In genomic region chr3:59185662-59186061, GRCm38 (mm10) we compare ENCODE assay signal across 19 mouse cellular contexts. TPM values are rescaled to one million over a fixed set of nuclear protein-coding genes. Genes with fewer than 3 reads are reported as not detected.
"Had no signal": no experiment of that assay in that cellular context is flagged by ENCODE, and none has a peak within 500 bp of the region (broad histone marks: within the 10 kb centered on the region; RNA-seq: fewer than 3 reads in every experiment).

No protein-coding gene starts in this region.

- DNase-seq: retina, postnatal 1 day; right cerebral cortex, adult 18-20 months; right cerebral cortex, postnatal 14 days; right cerebral cortex, postnatal 25 days; right cerebral cortex, postnatal 4 days; spleen, adult 18-20 months; thymus, adult 18-20 months; thymus, adult 2 months; thymus, postnatal 14 days; thymus, postnatal 25 days; thymus, postnatal 36 days; thymus, postnatal 4 days had no signal

- H3K4me1 ChIP-seq: neural tube, embryonic 15.5 days; stomach, embryonic 15.5 days had no signal

- H3K9ac ChIP-seq: neural tube, embryonic 15.5 days; stomach, embryonic 15.5 days had no signal

- H3K4me3 ChIP-seq: neural tube, embryonic 15.5 days; stomach, embryonic 15.5 days had no signal

- H3K27me3 ChIP-seq: neural tube, embryonic 15.5 days; stomach, embryonic 15.5 days had no signal

- H3K36me3 ChIP-seq: neural tube, embryonic 15.5 days; stomach, embryonic 15.5 days had no signal

- H3K4me2 ChIP-seq: neural tube, embryonic 15.5 days; stomach, embryonic 15.5 days had no signal

- H3K9me3 ChIP-seq: neural tube, embryonic 15.5 days; stomach, embryonic 15.5 days had no signal

- H3K27ac ChIP-seq: neural tube, embryonic 15.5 days; stomach, embryonic 15.5 days; stomach, postnatal 0 days had no signal

RNA-seq across cellular contexts. Expression of gene Gpr87, which starts 9.2 kb away (rescaled TPM):
- total RNA-seq: neutrophil, adult 5-6 weeks had no signal
- polyA plus RNA-seq: small intestine, adult 2 months; spleen, adult 2 months; testis, adult 2 months had no signal
